Mouse (Mus musculus): ENCODE results near the gene Lzic.
A peak's percentile ranks its signal among the peaks of the same experiment; 100 is the strongest.
"Not testable (repeated sequence)": the region's sequence is repeated elsewhere in the genome, so short reads cannot be mapped to it uniquely, and the experiment has no call there.

Gene Lzic

GRCm38 (mm10) chr4:149485053-149485824 is at the start of gene Lzic, which contains the start of gene Nmnat1:
Gene Lzic (plus strand): TSS chr4:149485229.
Gene Nmnat1 (minus strand): TSS chr4:149485202.
- DNase-seq (ENCODE audit: low read depth): peak; percentile 95

GRCm38 (mm10) chr4:149440576-149440975 is 44.5 kb upstream of the Lzic start:
- no peak for DNase-seq (ENCODE audit: low read depth)

DNA sequence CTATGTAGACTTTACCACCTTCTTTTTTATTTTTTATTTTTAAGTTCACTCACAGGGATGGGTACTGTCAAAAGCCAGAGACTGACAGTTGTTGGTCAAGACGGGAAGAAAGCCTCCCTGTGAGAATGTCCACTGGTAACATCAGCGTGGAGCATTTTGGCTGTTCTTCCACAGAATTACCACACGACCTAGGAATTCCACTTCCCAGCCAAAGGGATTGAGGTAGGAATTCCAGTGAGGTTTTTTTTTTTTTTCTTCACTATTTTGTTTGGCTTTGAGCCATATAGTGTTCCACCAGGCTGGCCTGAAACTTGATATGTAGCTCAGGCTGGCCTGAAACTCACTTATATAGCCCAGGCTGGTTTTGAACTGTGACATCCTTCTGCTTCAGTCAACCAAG is 42.6 kb upstream of the Lzic start:
- no peak for DNase-seq (ENCODE audit: low read depth)

DNA sequence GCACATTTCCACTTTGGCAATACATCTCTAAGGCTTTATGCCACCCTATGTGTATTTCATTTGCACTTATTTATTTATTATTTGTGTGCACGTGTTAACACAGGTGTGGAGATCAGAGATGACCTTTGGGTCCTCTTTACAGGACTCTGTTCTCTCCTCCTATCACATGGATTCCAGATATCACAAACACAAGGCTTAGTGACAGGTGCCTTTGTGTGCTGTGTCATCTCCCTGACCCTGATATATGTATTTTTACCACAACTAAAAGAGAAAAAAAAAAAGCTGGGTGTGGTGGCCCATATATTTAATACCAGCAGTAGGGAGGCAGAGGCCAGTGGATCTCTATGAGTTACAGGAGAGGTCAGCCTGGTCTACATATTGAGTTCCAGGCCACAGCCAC is 40.6 kb upstream of the Lzic start:
- no peak for DNase-seq (ENCODE audit: low read depth)

GRCm38 (mm10) chr4:149444964-149445701 is 39.9 kb upstream of the Lzic start:
- DNase-seq (ENCODE audit: low read depth): peak; percentile 96

DNA sequence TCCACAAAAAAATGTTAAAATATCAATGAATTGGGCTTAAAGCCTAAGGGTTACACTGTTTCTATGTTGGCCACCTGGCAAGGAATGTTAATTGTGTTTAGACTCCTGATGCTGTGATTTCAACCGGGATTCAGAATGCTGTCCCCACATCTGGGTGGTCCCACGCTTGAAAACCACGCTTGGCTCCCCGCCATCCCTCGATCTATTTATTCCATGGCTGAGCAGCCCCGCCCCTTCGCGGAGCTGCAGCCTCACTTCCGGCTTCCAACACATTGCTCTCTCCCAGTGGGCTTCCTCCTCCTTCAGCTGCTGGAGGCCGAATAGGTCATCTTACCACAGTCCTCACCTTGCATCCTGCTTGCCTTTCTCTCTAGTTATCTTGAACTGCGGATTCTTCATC is 39.2 kb upstream of the Lzic start:
- DNase-seq (ENCODE audit: low read depth): peak; percentile 81

DNA sequence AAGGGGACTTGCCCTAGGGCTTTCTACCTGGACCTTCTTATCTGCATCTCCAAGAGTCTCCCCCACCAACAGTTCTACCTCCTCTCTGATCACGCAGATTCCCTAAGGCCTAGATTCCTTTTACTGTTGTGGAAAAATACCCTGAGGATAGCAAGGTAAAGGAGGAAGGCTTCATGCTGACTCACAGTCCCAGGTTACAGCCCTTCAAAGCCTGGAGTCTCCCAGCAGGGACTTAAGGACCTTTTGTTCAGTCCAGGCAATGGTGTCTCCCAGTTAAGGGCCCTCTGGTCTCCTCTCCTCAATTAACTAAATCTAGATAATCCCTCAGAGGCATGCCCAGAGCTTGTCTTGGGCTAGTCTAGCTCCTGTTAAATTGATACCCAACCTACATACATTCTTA is 38.7 kb upstream of the Lzic start:
- no peak for DNase-seq (ENCODE audit: low read depth)

GRCm38 (mm10) chr4:149450636-149451035 is 34.4 kb upstream of the Lzic start:
- DNase-seq (ENCODE audit: low read depth): peak; percentile 44

GRCm38 (mm10) chr4:149453656-149454055 is 31.4 kb upstream of the Lzic start:
- DNase-seq (ENCODE audit: low read depth): peak; percentile 79

DNA sequence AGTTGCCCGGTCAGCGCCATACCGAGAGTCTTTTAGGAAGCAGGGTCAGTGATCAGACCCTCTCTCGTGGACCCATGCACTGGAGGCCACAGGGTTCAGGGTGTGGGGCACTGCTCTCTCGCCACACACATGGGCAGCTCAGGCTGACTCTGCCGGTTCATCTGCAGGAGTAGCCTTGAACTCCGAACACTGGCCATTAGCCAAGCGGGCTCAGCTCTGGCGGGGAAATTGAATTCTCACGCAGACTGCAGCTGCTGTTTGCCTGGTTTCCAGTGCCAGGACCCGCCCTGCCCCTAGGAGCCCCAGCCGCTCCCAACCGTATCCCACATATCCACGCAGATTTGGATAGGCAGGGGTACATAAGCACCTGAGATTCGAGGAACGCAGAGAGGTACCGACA is 30.8 kb upstream of the Lzic start:
- DNase-seq (ENCODE audit: low read depth): no peak

DNA sequence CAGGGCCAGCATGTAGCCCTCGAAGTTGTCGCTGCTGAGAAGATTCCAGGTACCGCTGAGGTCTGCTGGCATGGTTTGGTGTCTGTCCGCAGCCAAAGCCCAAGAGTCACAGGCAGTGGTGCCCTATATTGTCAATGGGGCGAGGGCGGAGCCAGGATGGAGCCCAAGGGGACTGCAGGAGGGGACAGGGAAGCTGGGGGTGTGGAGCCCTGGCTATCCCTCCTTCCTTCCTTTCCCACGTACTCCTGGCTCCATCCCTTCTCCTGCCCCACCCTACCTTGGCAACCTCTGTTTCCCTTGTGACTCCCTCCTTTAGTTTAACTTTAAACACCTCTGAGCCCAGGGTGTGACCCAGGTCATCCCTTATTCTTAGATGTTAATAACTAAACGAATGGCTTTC is 30.1 kb upstream of the Lzic start, which contains the start of gene Rbp7:
TSS of gene Rbp7 (minus strand) at position 100 of the 400 bp plus-strand sequence.
- no peak for DNase-seq (ENCODE audit: low read depth)

DNA sequence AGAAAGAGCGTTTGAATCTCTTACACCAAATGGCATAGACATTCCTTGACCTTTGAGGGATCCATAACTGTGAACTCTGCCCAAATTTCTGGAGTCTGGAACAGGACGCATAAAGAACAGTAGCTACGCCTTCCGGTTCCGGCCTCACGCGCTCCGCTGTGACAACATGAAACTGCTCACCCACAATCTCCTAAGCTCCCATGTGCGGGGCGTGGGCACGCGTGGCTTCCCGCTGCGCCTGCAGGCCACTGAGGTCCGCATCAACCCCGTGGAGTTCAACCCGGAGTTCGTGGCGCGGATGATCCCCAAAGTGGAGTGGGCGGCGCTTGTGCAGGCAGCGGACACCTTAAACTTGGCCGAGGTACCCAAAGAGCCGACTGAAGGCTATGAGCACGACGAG is 27.9 kb upstream of the Lzic start:
- DNase-seq (ENCODE audit: low read depth): not testable (repeated sequence)

DNA sequence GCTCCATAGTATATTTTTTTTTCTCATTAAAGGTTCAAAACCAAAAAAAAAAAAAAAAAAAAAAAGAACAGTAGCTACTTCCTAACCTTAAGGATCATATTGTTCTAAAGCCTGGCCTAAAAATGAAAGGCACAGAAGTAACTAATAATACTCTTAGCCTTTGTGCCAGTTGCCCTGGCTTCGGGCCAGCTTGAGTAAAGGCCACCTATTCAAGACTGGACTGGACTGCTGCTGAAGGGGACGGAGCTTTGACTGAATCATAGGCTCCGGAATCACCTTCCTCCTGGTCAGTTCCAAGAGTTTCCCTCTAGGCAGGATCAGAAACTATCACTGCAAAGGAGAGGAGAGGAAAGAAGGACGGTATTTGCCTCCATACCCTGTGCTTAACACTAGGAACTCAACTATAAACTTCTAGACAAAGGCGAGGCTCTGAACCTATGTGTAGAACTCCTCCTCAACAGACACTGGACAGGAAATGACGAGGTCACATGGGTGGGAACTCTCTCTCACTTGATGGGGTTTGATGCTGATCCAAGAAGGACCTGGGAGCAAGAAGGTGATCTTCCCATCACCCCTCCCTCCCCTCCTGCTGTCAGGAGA is 27.1 kb upstream of the Lzic start:
- DNase-seq (ENCODE audit: low read depth): peak; percentile 16

GRCm38 (mm10) chr4:149458526-149458925 is 26.5 kb upstream of the Lzic start:
- peak; percentile 44 for DNase-seq (ENCODE audit: low read depth)

DNA sequence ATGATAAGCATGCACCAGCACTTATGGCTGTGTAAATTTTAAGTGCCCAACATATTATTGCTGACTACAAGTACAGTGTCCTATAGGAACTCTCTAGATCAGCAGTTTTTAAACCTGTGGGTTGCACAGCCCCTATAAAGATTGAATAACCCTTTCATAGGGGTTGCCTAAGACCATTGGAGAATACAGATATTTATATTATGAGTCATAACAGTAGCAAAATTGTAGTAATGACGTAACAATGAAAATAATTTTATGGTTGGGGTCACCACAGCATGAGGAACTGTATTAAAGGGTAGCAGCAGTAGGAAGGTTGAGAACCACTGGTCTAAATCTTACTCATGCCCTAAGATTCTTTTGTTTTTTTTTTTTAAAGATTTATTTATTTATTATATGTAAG is 25.6 kb upstream of the Lzic start:
- DNase-seq (ENCODE audit: low read depth): peak; percentile 50

DNA sequence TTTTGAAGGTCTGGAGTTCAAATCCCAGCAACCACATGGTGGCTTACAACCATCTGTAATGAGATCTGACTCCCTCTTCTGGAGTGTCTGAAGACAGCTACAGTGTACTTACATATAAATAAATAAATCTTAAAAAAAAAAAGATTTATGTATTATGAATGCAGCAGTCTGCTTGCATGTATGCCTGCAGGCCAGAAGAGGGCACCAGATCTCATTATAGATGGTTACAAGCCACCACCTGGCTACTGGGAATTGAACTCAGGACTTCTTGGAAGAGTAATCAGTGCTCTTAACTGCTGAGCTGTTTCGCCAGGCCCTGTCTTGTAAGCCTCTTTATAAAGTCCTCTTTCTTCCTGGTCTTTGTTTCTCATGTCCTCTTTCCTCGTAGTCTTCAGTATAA is 24.6 kb upstream of the Lzic start:
- DNase-seq (ENCODE audit: low read depth): peak; percentile 23

- DNase-seq (ENCODE audit: low read depth): no peak
These were observed 23.3 kb upstream of the Lzic start for GRCm38 (mm10) chr4:149461579-149462304.

- DNase-seq (ENCODE audit: low read depth): peak; percentile 88
These were observed 22.6 kb upstream of the Lzic start for GRCm38 (mm10) chr4:149462305-149462971.

DNA sequence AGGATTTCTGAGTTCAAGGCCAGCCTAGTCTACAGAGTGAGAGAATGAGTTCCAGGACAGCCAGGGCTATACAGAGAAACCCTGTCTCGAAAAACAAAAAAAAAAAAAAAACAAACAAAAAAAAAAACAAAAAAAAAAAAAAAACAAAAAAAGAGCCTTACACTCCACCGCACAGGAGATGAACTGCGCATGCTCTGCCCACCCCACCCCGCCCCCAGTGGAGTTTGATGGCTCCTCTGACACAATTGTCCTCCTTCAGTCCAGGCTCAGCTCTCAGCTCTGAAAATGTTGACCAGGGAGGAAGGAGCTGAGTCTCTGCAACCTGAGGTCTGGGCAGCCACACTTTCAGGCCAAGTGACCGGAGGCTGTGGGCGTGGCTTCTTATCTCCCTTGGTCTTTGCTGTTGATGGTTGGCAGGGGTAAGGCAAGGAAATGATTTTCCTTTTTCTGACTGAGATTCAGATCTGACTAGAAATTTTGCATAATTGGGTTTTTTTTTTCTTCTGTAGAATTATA is 21.5 kb upstream of the Lzic start:
- peak; percentile 96 for DNase-seq (ENCODE audit: low read depth)

DNA sequence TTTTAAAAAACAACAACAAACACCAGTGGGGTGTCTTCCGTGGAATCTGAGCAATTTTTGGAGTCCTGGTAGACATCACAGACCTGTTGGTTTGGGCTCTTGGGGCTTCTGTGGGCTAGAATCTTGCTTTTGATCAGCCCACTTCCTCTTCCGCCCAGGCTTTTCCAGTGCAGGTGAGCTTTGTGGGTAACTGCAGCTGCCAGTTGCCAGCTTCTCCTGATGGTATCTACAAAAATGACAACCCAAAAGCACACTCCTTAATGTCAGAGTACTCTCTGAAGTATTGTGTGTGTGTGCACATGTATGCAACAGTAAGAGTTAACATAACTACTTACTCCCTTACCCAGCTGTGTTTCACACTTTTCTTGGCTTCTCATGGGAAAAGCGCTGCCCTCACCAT is 15.5 kb upstream of the Lzic start:
- DNase-seq (ENCODE audit: low read depth): no peak

DNA sequence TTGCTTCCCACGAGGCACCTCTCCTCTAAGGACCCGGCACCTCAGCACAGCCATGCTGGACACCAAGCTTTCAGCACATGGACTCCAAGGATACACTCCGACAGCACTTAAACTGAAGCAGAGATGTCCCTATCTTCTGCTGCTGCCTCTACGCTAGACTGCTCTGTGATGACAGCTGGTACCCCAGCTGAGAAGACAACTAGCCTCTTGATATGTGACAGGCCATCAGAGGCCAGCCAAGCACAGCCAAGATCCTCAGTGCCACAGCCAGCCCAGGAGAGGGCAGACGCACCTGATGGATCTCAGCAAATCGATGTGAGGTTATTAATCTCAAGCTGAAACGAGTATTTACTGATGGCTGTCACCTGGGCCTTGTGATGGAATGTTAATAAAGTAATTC is 9.9 kb upstream of the Lzic start:
- no peak for DNase-seq (ENCODE audit: low read depth)
